Mouse (Mus musculus) right cerebral cortex, adult 2 months (tissue): Measurements from ENCODE around the gene Zfp81.
"Not testable (repeated sequence)": the region's sequence is repeated elsewhere in the genome, so short reads cannot be mapped to it uniquely, and the experiment has no call there.

ENCODE experiments used
- DNase-seq, 2 experiments: peaks; one replicate each; pipeline ENCODE4 v3.0.0; 2021 to 2022; ENCODE audit warnings: low spot score in 2 of 2

Zfp81 gene

DNA sequence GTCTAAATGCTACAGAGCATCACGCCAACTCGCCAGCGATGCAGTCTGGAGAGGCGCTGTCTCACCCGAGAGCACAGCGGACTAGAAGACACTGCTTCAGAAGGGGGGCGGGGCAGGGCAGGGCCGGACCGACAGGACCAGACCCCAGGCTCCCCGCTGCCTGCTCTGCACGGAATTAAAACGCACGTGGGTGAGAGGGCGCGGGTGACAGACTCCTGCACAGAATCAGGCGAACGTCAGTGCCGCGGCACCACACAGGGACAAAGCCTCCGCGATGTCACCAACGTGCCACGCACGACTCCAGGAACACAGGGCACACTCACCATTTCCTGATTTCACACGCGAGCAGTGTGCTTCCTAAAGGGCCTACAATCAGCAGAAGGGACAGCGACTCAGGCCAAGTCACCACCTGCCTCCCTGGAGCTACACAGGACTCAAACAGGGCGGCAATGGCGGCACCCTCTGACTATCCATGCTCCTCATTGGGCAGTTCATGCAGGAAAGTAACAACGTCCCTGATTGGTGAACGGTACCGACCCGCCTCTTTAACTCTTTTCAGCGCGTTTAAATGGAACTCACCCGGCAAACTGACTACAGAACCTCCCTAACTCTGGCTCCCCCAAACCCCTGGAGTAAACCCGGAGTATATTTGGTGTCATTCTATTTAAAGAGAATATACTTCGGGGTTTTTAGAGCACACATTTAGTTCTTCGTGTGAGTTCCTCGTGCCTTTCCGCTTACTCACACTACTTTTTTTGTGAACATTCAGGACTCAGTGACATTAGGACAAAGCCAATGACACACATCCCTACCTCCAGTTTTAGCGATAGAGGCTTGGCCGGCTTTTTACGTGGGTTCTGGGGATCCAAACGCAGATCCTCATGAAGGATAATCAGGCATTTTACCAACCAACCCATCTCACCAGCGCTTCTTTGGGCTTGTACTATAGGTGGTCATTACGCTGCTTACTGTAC lies at the start of gene Zfp81:
Gene Zfp81 (minus strand): TSS at position 468 of the 974 bp plus-strand sequence.
- DNase-seq: peak; percentile 90 to 92

DNA sequence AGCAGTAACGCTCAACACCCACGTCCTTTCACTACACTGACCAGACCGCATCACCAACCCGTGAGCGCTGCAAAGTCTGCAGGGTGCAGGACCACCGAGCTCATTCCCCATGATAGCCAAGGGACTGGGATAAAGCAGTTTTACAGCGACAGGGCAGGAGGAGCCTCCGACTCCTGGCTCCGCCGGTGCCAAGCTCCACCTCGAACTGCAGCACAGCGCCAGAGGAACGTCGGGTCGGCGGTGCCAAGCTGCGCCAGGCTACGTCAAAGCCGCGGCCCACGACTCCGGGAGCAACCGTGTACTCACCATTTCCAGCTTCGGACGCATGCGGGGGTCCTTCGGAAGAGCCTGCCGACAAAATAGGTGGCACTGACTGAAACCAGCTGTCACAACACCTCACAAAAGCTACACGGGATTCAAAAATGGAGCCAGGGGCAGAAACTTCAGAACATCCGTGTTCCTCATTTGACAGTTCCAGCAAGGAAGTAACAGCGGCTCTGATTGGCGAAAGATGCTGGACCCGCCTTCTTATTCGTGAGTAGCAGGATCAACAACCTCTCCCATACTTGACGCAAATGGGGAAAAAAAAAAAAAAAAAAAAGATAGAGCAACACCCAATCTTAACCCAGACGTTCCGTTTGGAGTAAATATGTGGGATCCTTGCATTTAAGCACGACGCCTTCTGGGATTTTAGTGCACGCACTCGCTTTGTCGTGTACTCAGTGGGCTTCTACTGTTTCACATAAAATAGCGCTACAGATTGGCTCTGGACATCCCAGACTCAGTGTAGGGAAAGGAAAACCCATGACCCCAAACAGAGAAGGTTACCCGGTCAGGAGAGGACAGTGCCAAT lies 35.7 kb upstream of the Zfp81 start, which contains the start of gene Zfp101:
Gene Zfp101 (minus strand): TSS at position 460 of the 853 bp plus-strand sequence.
- peak; percentile 94 to 97 for DNase-seq

DNA sequence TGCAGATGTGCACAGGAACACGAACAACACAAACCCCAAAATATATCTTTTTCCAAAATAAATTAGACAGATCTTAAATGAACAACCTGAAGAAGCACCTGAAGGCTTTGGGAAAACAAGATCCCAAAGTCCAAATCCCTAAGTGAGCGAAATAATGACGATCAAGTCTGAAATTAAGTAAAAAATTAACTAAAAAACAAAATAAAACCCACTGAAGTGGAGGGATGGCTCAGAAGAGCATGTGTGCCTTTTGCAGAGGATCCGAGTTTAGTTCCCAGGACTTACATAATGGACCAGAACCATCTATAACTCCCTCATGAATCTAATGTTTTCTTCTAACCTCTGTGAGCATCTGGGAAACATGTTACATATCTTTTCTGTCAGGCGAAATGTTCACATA lies 33.6 kb upstream of the Zfp81 start:
- no peak for DNase-seq

DNA sequence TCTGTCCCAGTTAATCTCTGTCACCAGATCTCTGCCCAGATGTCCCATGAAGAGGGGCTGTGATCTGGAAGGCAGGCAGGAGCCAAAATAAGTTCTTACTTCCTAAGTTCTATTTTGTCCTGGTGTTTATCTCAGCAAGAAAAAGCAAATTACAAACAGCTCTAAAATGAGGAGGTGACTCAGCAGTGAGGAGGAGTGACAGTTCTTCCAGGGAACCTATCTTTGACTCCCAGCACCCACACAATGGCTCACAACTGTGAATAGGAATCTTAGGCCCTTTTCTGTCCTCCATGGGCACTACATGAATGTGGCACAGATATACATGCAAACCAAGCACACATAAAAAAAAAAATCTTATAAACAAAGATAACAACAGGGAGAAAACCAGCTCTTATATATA lies 27.0 kb upstream of the Zfp81 start:
- DNase-seq: peak; percentile 14 to 18

DNA sequence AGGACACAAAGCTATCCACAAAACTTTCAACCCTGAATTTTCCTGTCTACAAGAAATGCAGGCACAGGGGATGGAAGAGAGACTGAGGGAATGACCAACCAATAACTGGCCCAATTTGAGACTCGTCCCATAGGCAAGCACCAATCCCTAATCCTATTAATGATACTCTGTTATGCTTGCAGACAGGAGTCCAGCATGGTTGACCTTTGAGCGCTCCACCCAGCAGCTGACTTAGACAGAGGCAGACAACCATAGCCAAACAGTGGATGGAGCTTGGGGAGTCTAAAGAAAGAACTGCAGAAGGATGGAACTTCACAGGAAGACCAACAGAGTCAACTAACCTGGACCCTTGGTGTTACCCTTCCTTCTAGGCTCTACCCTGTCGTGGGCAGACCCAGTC lies 14.1 kb upstream of the Zfp81 start:
- DNase-seq: no peak

DNA sequence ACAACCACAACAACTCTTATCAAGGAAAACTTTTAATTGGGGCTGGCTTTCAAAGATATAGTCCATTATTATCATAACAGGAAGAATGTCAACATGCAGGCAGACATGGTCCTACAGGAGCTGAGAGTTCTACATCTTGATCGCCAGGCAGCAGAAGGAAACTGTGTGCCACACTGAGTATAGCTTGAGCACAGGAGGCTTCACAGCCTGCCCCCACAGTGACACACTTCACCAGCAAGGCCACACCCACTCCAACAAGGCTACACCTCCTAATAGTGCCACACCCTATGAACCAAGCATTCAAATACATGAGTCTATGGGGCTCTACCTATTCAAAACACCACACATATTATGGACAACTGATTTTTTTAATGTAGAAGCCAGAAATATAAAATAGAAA lies 5.7 kb downstream of the Zfp81 start:
- DNase-seq: no peak

DNA sequence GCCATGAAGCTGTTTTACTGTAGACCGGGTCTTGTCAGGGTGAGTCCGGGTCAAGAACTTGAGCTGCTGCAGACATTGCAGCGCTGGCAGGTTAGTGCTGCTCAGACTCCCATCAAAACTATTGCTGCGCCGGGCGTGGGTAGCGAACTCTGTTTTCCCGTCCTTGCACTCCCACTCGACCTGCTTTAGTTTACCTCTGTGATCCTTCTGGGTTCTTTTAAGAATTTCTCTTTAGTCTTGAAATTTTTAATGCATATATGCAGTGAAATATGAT lies 68.9 kb downstream of the Zfp81 start:
- DNase-seq: not testable (repeated sequence)

DNA sequence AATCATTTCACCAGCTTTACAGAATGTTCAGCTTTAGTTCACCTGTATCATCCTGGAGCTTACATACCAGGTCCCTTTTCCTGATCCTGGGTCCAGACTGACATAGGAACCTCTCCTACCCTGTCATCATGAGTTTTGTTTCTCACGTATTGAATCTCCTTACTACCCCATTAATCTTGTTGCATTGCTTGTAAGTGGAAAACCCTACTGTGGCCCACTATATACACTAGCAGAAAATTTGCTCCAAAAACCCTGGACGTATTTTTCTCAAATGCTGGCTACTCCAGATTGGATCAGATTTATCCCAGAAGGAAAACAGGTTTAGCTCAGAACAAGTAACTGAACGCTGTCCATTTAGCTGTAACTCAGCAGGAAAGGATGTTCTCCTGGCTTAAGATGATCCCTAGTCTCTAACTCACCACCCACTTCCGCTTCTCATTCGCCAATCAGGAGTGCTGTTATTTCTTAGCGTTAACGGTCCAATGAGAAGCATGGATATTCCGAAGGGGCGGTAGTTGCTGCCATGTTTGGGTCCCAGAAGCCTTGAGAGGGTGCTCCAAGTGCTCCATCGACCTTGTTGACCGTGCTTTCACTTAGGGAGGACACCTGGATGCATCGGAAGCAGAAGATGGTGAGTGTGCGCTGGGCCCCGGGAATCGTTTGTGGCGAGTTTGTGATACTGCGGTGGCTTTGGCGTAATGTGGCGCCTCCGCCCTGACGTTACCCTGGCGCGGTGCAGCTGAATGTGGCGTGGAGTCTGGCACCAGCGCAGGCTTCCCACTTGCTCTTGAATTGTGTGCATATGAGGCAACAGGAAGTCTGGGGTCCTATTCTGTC lies 69.4 kb downstream of the Zfp81 start, which contains the start of gene Zfp955b:
Gene Zfp955b (plus strand): TSS at position 506 of the 837 bp plus-strand sequence.
- DNase-seq: not testable (repeated sequence)
